Mouse (Mus musculus) intestine, embryonic 14.5 days (tissue): ENCODE results near the gene Stra8. TPM values are rescaled to one million over a fixed set of nuclear protein-coding genes. Genes with fewer than 3 reads are reported as not detected.

ENCODE experiments used
- ATAC-seq: fragments of 200-750 bp; cut with Nextera tagmentation; replicated peaks from 2 replicates; pipeline ENCODE4 v1.8.0; 2017; ENCODE audit warnings: low read depth, moderate number of reproducible peaks, moderate TSS enrichment, moderate library complexity; ENCODE audit not compliant: low FRiP score, low TSS enrichment
- DNase-seq: peaks from one replicate; pipeline ENCODE4 v3.0.0-alpha.2; 2018; ENCODE audit warnings: low spot score
- H3K27ac ChIP-seq: fragments of 300-500 bp; sonication (generic); 2 replicates; pipeline ENCODE4 v1.5.1; 2014; ENCODE audit warnings: low read depth, mild to moderate bottlenecking, control low read depth
- H3K27me3 ChIP-seq: fragments of 300-500 bp; sonication (generic); replicated peaks from 2 replicates; pipeline ENCODE4 v1.6.1; 2014; ENCODE audit warnings: low read length, control low read depth; ENCODE audit not compliant: control insufficient read depth, insufficient read depth
- H3K36me3 ChIP-seq: fragments of 300-500 bp; sonication (generic); 2 replicates; pipeline ENCODE4 v1.6.1; 2014; ENCODE audit warnings: low read length, control low read depth; ENCODE audit not compliant: control insufficient read depth, insufficient read depth
- H3K4me1 ChIP-seq: fragments of 300-500 bp; sonication (generic); replicated peaks from 2 replicates; pipeline ENCODE4 v1.6.1; 2014; ENCODE audit warnings: low read length, control low read depth, mixed read lengths; ENCODE audit not compliant: control insufficient read depth, insufficient read depth
- H3K4me2 ChIP-seq: fragments of 300-500 bp; sonication (generic); 2 replicates; pipeline ENCODE4 v1.6.1; 2014; ENCODE audit warnings: low read length
- H3K4me3 ChIP-seq: fragments of 300-500 bp; sonication (generic); 2 replicates; pipeline ENCODE4 v1.5.1; 2014; ENCODE audit warnings: low read depth, low read length, control low read depth, mixed read lengths
- H3K9ac ChIP-seq: fragments of 300-500 bp; sonication (generic); 2 replicates; pipeline ENCODE4 v1.6.1; 2014; ENCODE audit warnings: mild to moderate bottlenecking, low read length
- H3K9me3 ChIP-seq: fragments of 300-500 bp; sonication (generic); 2 replicates; pipeline ENCODE4 v1.6.1; 2016; ENCODE audit warnings: low read length, control low read depth; ENCODE audit not compliant: control insufficient read depth
- WGBS: fragments of 180-500 bp; shearing (Covaris S2); extraction: QIAGEN DNeasy Blood & Tissue Kit; methylation state at CpG from one replicate; pipeline ENCODE4 v1.1.7; 2014; 5-methylcytosine and 5-hydroxymethylcytosine counted together
- polyA plus RNA-seq: library from polyadenylated mRNA; unstranded; fragments of >200 nt; fragmentation: Nextera tagmentation; extraction: Ambion mirVana; gene quantifications from 2 replicates; pipeline ENCODE4 v1.2.1, GENCODE M21; 2014

Gene Stra8
- polyA plus RNA-seq, 1 experiment from 2014 or later = not detected

GRCm38 (mm10) chr6:34959131-34959530, 39.2 kb downstream of the Stra8 start:
- no peak for ATAC-seq
- H3K4me3 ChIP-seq = no peak overlapping the region
- no peaks in the 10 kb centered on the region for H3K9me3 ChIP-seq
- H3K27ac ChIP-seq = no peak overlapping the region
- no peak overlapping the region for H3K4me2 ChIP-seq
- 89% methylated on average over 7 of the region's 7 CpGs for WGBS
- no peak overlapping the region for H3K9ac ChIP-seq
- no peak for DNase-seq
- H3K27me3 ChIP-seq = no peaks in the 10 kb centered on the region
- no peaks in the 10 kb centered on the region for H3K4me1 ChIP-seq
- H3K36me3 ChIP-seq = no peaks in the 10 kb centered on the region

DNA sequence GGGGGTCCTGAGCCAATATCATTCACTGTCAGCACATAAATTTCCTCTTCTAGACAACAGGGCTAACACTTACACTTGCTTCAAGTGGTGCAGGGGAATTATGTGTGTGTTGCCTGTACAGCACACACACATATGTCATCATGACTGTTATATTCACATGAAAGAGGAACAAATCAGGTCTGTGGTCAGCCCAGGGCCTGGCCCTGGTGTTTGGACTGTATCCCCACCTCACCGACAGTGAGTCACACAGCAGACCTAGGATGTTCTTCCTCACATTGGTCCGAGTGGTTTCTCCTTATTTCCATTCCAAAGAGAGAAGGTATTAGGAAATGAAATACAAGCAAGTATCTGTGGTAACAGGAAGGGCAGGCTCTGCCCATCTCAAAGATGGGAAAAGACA, 44.6 kb downstream of the Stra8 start:
- Histone ChIP-seq H3K4me1 (no peaks in the 10 kb centered on the region), H3K4me3 (no peak overlapping the region), H3K27ac (no peak overlapping the region), H3K4me2 (no peak overlapping the region), H3K9ac (no peak overlapping the region), H3K27me3 (no peaks in the 10 kb centered on the region), H3K36me3 (no peaks in the 10 kb centered on the region), H3K9me3 (no peaks in the 10 kb centered on the region)
- WGBS = 87% methylated on average over 2 of the region's 2 CpGs
- DNase-seq (no peak), ATAC-seq (no peak)

DNA sequence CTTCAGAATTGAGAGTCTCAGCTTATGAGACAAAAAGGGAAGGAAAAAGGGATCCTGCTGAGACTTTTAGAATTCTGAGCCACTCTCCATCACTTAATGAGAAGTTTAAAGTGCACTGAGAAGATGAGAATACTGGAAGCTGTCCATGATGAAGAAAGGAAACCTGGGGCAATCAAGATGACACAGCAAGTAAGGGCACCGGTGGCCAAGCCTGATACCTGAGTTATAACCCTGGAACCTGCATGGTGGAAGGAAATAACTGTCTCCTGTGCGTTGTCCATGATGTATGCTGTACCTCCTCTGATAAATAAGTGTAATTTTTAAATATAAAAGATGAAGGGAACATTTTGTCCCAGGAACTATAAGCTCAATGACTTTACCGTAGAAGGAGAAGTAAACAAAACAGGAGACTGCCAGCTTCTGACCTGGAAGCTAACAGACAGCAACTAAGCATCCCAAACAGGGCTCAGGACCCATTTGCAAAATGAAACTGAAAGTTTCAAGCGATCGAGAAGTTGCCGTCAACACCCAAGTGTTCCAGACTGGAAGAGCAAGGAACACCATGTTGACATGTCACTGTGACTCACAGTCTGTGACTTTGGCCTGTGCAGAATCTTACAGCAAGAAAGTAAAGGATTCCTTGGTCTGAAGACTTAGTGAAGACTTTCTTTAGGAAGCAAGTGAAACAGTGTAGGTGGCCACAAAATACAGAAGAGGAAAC, 46.0 kb downstream of the Stra8 start:
- no peak for ATAC-seq
- WGBS = 78% methylated on average over 6 of the region's 6 CpGs
- no peaks in the 10 kb centered on the region for H3K36me3 ChIP-seq
- no peaks in the 10 kb centered on the region for H3K27me3 ChIP-seq
- no peak overlapping the region for H3K27ac ChIP-seq
- no peaks in the 10 kb centered on the region for H3K9me3 ChIP-seq
- H3K9ac ChIP-seq = no peak overlapping the region
- no peak overlapping the region for H3K4me2 ChIP-seq
- no peak for DNase-seq
- H3K4me3 ChIP-seq = no peak overlapping the region
- H3K4me1 ChIP-seq = no peaks in the 10 kb centered on the region

- no peak for ATAC-seq
- no peak for DNase-seq
- no peaks in the 10 kb centered on the region for H3K9me3 ChIP-seq
- no peaks in the 10 kb centered on the region for H3K27me3 ChIP-seq
- H3K4me3 ChIP-seq = no peak overlapping the region
- whole genome bisulfite sequencing = 30% methylated on average over 3 of the region's 3 CpGs
- no peak overlapping the region for H3K4me2 ChIP-seq
- H3K4me1 ChIP-seq = no peaks in the 10 kb centered on the region
- H3K9ac ChIP-seq = no peak overlapping the region
- no peaks in the 10 kb centered on the region for H3K36me3 ChIP-seq
- H3K27ac ChIP-seq = no peak overlapping the region
Measured at GRCm38 (mm10) chr6:34971181-34971580, 51.2 kb downstream of the Stra8 start.

DNA sequence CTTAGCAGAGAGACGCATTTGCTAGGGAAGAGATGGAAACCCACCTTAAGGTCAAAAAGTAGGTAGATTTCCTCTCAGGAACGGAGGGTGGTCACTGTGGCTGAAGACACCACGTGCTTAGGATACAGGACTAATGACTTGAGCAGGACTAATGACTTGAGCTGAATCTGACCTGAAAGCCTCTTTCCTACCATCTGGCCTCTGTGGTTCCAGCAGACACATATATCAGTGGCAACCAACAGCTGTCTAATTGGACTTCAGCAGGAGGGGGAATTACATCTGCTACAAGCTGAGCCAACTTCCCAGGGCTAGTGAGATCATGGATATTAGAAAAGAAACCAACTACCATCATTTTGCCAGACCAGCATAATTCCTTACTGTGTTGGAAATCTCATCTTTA, 59.3 kb downstream of the Stra8 start:
- H3K27me3 ChIP-seq = no peaks in the 10 kb centered on the region
- H3K4me3 ChIP-seq = no peak overlapping the region
- H3K4me2 ChIP-seq = no peak overlapping the region
- H3K9me3 ChIP-seq = no peaks in the 10 kb centered on the region
- DNase-seq (no peak), ATAC-seq (no peak)
- H3K9ac ChIP-seq = no peak overlapping the region
- no peak overlapping the region for H3K27ac ChIP-seq
- H3K36me3 ChIP-seq = no peaks in the 10 kb centered on the region
- WGBS = 82% methylated on average over 3 of the region's 3 CpGs
- no peaks in the 10 kb centered on the region for H3K4me1 ChIP-seq

GRCm38 (mm10) chr6:34980661-34981060, 60.7 kb downstream of the Stra8 start:
- ATAC-seq = no peak
- H3K4me2 ChIP-seq = no peak overlapping the region
- no peaks in the 10 kb centered on the region for H3K9me3 ChIP-seq
- no peaks in the 10 kb centered on the region for H3K36me3 ChIP-seq
- 64% methylated on average over 9 of the region's 9 CpGs for WGBS
- H3K27ac ChIP-seq = no peak overlapping the region
- H3K4me3 ChIP-seq = no peak overlapping the region
- no peaks in the 10 kb centered on the region for H3K27me3 ChIP-seq
- H3K4me1 ChIP-seq = no peaks in the 10 kb centered on the region
- no peak overlapping the region for H3K9ac ChIP-seq
- DNase-seq = no peak

- WGBS = 87% methylated on average over 12 of the region's 12 CpGs
- ATAC-seq (no peak), DNase-seq (no peak)
- Histone ChIP-seq H3K4me3 (no peak overlapping the region), H3K4me2 (peak overlapping the region; percentile 39; the same call in 1 of the 2 replicates), H3K36me3 (no peaks in the 10 kb centered on the region), H3K9me3 (no peaks in the 10 kb centered on the region), H3K27ac (no peak overlapping the region), H3K4me1 (peaks cover 5% of the 10 kb centered on the region; the same call in 1 of the 2 replicates), H3K27me3 (no peaks in the 10 kb centered on the region), H3K9ac (no peak overlapping the region)
Measured at GRCm38 (mm10) chr6:34987085-34987645, 67.2 kb downstream of the Stra8 start.

DNA sequence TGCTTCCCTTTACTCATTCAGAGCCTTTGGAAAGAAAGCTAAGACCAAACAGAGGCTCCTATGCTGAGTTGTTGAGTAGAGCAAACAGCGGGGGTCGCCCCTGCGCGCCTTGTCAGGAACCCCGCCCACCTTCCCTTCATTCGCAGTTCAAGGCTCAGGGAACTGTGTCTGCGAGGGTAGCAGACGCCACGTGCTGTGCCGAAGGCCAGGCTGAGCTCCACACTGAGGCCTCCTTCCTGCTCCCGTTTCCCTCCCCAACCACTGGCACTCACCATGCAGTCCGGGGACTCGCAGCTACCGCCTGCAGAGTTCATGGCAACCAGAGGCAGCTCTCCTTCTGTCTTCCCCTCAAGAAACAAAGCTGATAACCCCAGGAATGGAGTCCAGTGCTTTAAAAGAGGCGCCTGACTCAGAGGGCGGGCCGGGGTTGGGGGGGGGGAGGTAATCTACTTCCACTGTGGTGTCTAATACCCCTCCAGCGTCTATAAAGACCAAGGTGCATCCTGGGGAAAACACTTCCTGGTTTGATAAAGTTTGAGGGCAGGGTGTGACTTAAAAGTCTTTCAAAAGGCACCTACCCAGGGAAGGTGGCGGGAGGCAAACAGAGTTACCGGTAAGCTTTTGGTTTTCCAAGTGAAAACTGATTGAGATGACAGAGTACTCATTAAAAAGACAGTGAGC, 68.3 kb downstream of the Stra8 start, which contains the start of gene Slc23a4:
Slc23a4 (minus strand) TSS at position 324 of the 681 bp plus-strand sequence.
- H3K36me3 ChIP-seq = no peaks in the 10 kb centered on the region
- DNase-seq = peak; percentile 73
- peak within 1 kb of the TSS; percentile 39 for H3K4me2 ChIP-seq
- peak; percentile 75 for ATAC-seq
- peaks cover 5% of the 10 kb centered on the region; the same call in 1 of the 2 replicates for H3K4me1 ChIP-seq
- no peak within 1 kb of the TSS for H3K4me3 ChIP-seq
- no peaks in the 10 kb centered on the region for H3K9me3 ChIP-seq
- H3K27me3 ChIP-seq = no peaks in the 10 kb centered on the region
- H3K27ac ChIP-seq = no peak within 1 kb of the TSS
- WGBS = 13% methylated on average over 20 of the region's 20 CpGs
- H3K9ac ChIP-seq = no peak within 1 kb of the TSS; the same call in 1 of the 2 replicates
